Mouse (Mus musculus): ENCODE measurements at regions not wholly inside any gene's neighbourhood (a gene's known extent, or its start where the extent isn't known, plus 50 kb on each side); places are given as distances from the start of the nearest gene placed in this dataset.

DNA sequence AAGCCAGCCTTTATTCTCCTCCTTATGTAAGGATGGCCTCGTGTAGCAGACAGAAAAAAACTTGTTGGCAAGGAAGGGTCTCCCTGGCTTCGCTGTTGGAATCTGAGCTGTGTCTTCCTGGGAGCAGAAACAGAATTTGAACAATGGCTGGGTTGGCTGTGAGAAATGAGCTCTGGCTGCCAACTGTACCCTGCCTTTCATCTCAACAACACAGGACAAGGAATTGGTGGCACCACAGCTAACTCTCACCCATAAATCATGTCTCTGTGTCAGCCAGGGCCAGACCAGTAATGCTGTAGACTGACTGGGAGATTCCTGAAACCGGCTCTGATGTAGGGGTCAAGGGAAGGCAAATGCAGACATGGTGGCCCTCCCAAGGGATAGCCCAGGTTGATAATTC lies 189.5 kb upstream of the BB014433 start:
- TF ChIP-seq CTCF (IDR thresholded peaks at IDR 0.05; ENCODE audit: low read depth, low read length) (no peak), POLR2A (IDR thresholded peaks at IDR 0.05; ENCODE audit: extremely low read depth, insufficient read depth, low read length) (no peak)

Measured in liver, adult 2 months (tissue).